In the genomic region with DNA sequence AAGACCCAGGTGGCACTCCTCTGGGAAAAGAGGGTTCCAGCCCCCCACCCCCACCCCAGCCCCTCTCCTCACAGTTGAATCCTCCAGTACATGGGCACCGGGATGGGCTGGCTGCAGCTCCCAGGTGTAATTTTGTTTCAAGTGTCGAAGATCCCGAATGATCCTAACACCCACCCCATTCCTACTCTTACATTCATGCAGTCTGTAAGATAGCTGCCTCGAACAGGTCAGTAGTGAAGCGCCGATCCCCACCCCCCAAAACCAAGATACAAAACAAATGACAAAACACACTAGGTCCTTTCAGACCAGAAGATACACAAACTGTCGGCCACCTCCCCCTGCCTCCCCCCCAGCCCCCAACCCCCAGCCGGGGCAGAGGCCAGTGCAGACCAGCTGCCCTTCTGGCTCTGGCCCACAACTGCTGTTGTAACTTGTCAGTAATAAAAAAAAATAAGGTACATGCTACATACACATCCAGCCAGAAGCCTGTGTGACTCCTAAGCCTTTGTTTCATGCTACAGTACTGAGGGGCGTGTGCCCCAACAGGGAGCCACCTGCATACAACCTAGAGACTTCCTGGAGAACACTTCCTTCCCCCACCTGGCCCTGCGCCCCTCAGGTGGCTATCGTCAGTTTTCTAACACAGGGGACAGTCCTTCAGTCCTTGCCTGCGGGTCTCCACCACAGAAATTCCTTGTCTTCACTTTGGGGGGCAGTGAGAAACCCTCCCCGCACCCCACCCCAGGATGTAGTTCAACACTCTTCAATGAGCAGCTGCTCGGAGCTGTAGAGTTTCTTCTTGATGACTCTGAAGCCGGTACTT, we compare ENCODE assay signal across 8 mouse cellular contexts. TPM values are rescaled to one million over a fixed set of nuclear protein-coding genes. Genes with fewer than 3 reads are reported as not detected.
DNase-seq lines count a peak whose midpoint lies in the region; ATAC-seq lines count a peak whose summit lies in the region.

No protein-coding gene starts in this region.

- peak overlapping the region; percentile 89 for H3K27ac ChIP-seq in kidney, embryonic 16.5 days (ENCODE audit: low read length)
- peak overlapping the region; percentile 97 for H3K27ac ChIP-seq in embryonic facial prominence, embryonic 10.5 days (replicated peaks)
- H3K27ac ChIP-seq in hindbrain, embryonic 15.5 days (replicated peaks): peak overlapping the region; percentile 95
- H3K27ac ChIP-seq in midbrain, embryonic 16.5 days (ENCODE audit: low read length): peak overlapping the region; percentile 94

- peak overlapping the region; percentile 95 for H3K9ac ChIP-seq in kidney, embryonic 16.5 days (replicated peaks; ENCODE audit: low read length)
- peak overlapping the region; percentile 82 for H3K9ac ChIP-seq in hindbrain, embryonic 15.5 days
- peak overlapping the region; percentile 98 for H3K9ac ChIP-seq in midbrain, embryonic 16.5 days (ENCODE audit: low read depth, low read length)

- no peaks in the 10 kb centered on the region for H3K27me3 ChIP-seq in kidney, embryonic 16.5 days (ENCODE audit: insufficient read depth, low read length)
- no peaks in the 10 kb centered on the region for H3K27me3 ChIP-seq in embryonic facial prominence, embryonic 10.5 days (replicated peaks; ENCODE audit: low read depth, poor library complexity, severe bottlenecking)
- no peaks in the 10 kb centered on the region for H3K27me3 ChIP-seq in hindbrain, embryonic 15.5 days
- no peaks in the 10 kb centered on the region for H3K27me3 ChIP-seq in midbrain, embryonic 16.5 days (ENCODE audit: control insufficient read depth, insufficient read depth, low read depth, low read length)

- WGBS in kidney, embryonic 16.5 days: 34% methylated on average over 15 of the region's 15 CpGs
- 41% methylated on average over 15 of the region's 15 CpGs for WGBS in embryonic facial prominence, embryonic 10.5 days
- 32% methylated on average over 15 of the region's 15 CpGs for WGBS in hindbrain, embryonic 15.5 days
- 35% methylated on average over 15 of the region's 15 CpGs for WGBS in midbrain, embryonic 16.5 days

- DNase-seq in kidney, adult 8-10 months: no peak
- DNase-seq in embryonic facial prominence, embryonic 10.5 days (ENCODE audit: low spot score): no peak
- no peak for DNase-seq in layer of hippocampus, postnatal 36 days
- DNase-seq in gastrocnemius, postnatal 10 days: no peak

- peaks cover 42% of the 10 kb centered on the region for H3K4me1 ChIP-seq in kidney, embryonic 16.5 days (ENCODE audit: insufficient read depth, low read length)
- H3K4me1 ChIP-seq in embryonic facial prominence, embryonic 10.5 days: peaks cover 56% of the 10 kb centered on the region
- peaks cover 42% of the 10 kb centered on the region for H3K4me1 ChIP-seq in hindbrain, embryonic 15.5 days (replicated peaks)
- peaks cover 21% of the 10 kb centered on the region for H3K4me1 ChIP-seq in midbrain, embryonic 16.5 days (ENCODE audit: control insufficient read depth, insufficient read depth, low read length)

- 0 out of 2 replicates have a peak, but pooled peaks cover 3% of the 10 kb centered on the region for H3K36me3 ChIP-seq in kidney, embryonic 16.5 days (ENCODE audit: insufficient read depth, low read length)
- peaks cover 14% of the 10 kb centered on the region for H3K36me3 ChIP-seq in embryonic facial prominence, embryonic 10.5 days (replicated peaks)
- H3K36me3 ChIP-seq in hindbrain, embryonic 15.5 days: peaks cover 4% of the 10 kb centered on the region; the same call in 1 of the 2 replicates
- H3K36me3 ChIP-seq in midbrain, embryonic 16.5 days (ENCODE audit: control insufficient read depth, insufficient read depth, low read length): no peaks in the 10 kb centered on the region

- H3K9me3 ChIP-seq in kidney, embryonic 16.5 days (ENCODE audit: low read length): no peaks in the 10 kb centered on the region
- no peaks in the 10 kb centered on the region for H3K9me3 ChIP-seq in embryonic facial prominence, embryonic 10.5 days
- no peaks in the 10 kb centered on the region for H3K9me3 ChIP-seq in hindbrain, embryonic 15.5 days
- H3K9me3 ChIP-seq in midbrain, embryonic 16.5 days (replicated peaks; ENCODE audit: control insufficient read depth, low read length, poor library complexity, severe bottlenecking): no peaks in the 10 kb centered on the region

- peak overlapping the region; percentile 74 for H3K4me3 ChIP-seq in kidney, embryonic 16.5 days (ENCODE audit: low read length)
- H3K4me3 ChIP-seq in embryonic facial prominence, embryonic 10.5 days: peak overlapping the region; percentile 88
- peak overlapping the region; percentile 80 for H3K4me3 ChIP-seq in hindbrain, embryonic 15.5 days
- peak overlapping the region; percentile 93 for H3K4me3 ChIP-seq in midbrain, embryonic 16.5 days (ENCODE audit: low read depth, low read length)

- ATAC-seq in kidney, embryonic 16.5 days (ENCODE audit: low FRiP score, low TSS enrichment): no peak
- no peak for ATAC-seq in hindbrain, embryonic 15.5 days (ENCODE audit: low FRiP score, low read depth)
- ATAC-seq in midbrain, embryonic 16.5 days: no peak
- no peak for ATAC-seq in erythroid progenitor cell, adult 5-6 weeks (replicated peaks; ENCODE audit: low FRiP score, poor library complexity, severe bottlenecking)

- peak overlapping the region; percentile 66 for H3K4me2 ChIP-seq in kidney, embryonic 16.5 days (replicated peaks; ENCODE audit: low read depth, low read length)
- H3K4me2 ChIP-seq in hindbrain, embryonic 15.5 days: peak overlapping the region; percentile 71
- H3K4me2 ChIP-seq in midbrain, embryonic 16.5 days (ENCODE audit: low read length): peak overlapping the region; percentile 94

RNA-seq across cellular contexts. Expression of gene Ddit4, which starts 1.6 kb away (rescaled TPM):
- 30.6 and 31.9 TPM in 2 replicates for polyA plus RNA-seq in kidney, embryonic 16.5 days (2015; fragmentation: Nextera tagmentation; extraction: Ambion mirVana)
- 35.9 and 42.0 TPM in 2 replicates for polyA plus RNA-seq in embryonic facial prominence, embryonic 10.5 days (2016; fragmentation: Nextera tagmentation; extraction: Ambion mirVana)
- 68.9 and 71.1 TPM in 2 replicates for polyA plus RNA-seq in hindbrain, embryonic 15.5 days (2015; fragmentation: Nextera tagmentation; extraction: Ambion mirVana)
- polyA plus RNA-seq in midbrain, embryonic 16.5 days (2015; fragmentation: Nextera tagmentation; extraction: Ambion mirVana): 52.7 and 66.3 TPM in 2 replicates
- total RNA-seq in erythroid progenitor cell, adult 5-6 weeks (2015; ENCODE audit: low replicate concordance): 0.72 and 3.8 TPM in 2 replicates
- total RNA-seq in erythroid progenitor cell, adult 5-6 weeks (2017; ENCODE audit: low replicate concordance): 1.9 TPM in 1 of 2 replicates, not detected in the other
- 10 to 100 TPM; 89.5 to 96.2 TPM for total RNA-seq in layer of hippocampus, postnatal 36 days (2021)
- 10 to 100 TPM; 14.2 to 39.1 TPM for total RNA-seq in gastrocnemius, postnatal 10 days (2021)

RNA-seq across cellular contexts. Expression of gene Ascc1, which starts 52.6 kb away (rescaled TPM):
- polyA plus RNA-seq in kidney, embryonic 16.5 days (2015; fragmentation: Nextera tagmentation; extraction: Ambion mirVana): 56.3 and 58.0 TPM in 2 replicates
- 35.8 and 41.8 TPM in 2 replicates for polyA plus RNA-seq in embryonic facial prominence, embryonic 10.5 days (2016; fragmentation: Nextera tagmentation; extraction: Ambion mirVana)
- polyA plus RNA-seq in hindbrain, embryonic 15.5 days (2015; fragmentation: Nextera tagmentation; extraction: Ambion mirVana): 46.4 and 49.1 TPM in 2 replicates
- 54.0 and 54.5 TPM in 2 replicates for polyA plus RNA-seq in midbrain, embryonic 16.5 days (2015; fragmentation: Nextera tagmentation; extraction: Ambion mirVana)
- 11.3 and 21.6 TPM in 2 replicates for total RNA-seq in erythroid progenitor cell, adult 5-6 weeks (2015; ENCODE audit: low replicate concordance)
- 9.6 and 22.6 TPM in 2 replicates for total RNA-seq in erythroid progenitor cell, adult 5-6 weeks (2017; ENCODE audit: low replicate concordance)
- 10 to 100 TPM; 14.3 to 18.1 TPM for total RNA-seq in layer of hippocampus, postnatal 36 days (2021)
- 10 to 100 TPM; 12.4 to 13.5 TPM for total RNA-seq in gastrocnemius, postnatal 10 days (2021)

RNA-seq across cellular contexts. Expression of gene Anapc16, which starts 52.9 kb away (rescaled TPM):
- 93.6 and 95.2 TPM in 2 replicates for polyA plus RNA-seq in kidney, embryonic 16.5 days (2015; fragmentation: Nextera tagmentation; extraction: Ambion mirVana)
- polyA plus RNA-seq in embryonic facial prominence, embryonic 10.5 days (2016; fragmentation: Nextera tagmentation; extraction: Ambion mirVana): 104 and 109 TPM in 2 replicates
- polyA plus RNA-seq in hindbrain, embryonic 15.5 days (2015; fragmentation: Nextera tagmentation; extraction: Ambion mirVana): 106 and 120 TPM in 2 replicates
- 98.9 and 104 TPM in 2 replicates for polyA plus RNA-seq in midbrain, embryonic 16.5 days (2015; fragmentation: Nextera tagmentation; extraction: Ambion mirVana)
- 42.5 and 54.5 TPM in 2 replicates for total RNA-seq in erythroid progenitor cell, adult 5-6 weeks (2015; ENCODE audit: low replicate concordance)
- total RNA-seq in erythroid progenitor cell, adult 5-6 weeks (2017; ENCODE audit: low replicate concordance): 34.0 and 36.5 TPM in 2 replicates
- total RNA-seq in layer of hippocampus, postnatal 36 days (2021): 10 to 100 TPM; 69.8 to 71.1 TPM
- total RNA-seq in gastrocnemius, postnatal 10 days (2021): 10 to 100 TPM; 39.7 to 40.1 TPM
